Mouse (Mus musculus) erythroblast, embryonic 14.5 days (primary cell): Measurements from ENCODE around the gene Sumo2.

Experiments used
- GATA1 ChIP-seq: IDR thresholded peaks from 2 replicates; pipeline ENCODE4 v1.6.1; 2012; ENCODE audit warnings: low read length, inconsistent platforms, mixed read lengths
- TAL1 ChIP-seq: IDR thresholded peaks from 3 replicates; pipeline ENCODE4 v1.6.1; 2012; ENCODE audit warnings: low read length, inconsistent platforms, mixed read lengths

DNA sequence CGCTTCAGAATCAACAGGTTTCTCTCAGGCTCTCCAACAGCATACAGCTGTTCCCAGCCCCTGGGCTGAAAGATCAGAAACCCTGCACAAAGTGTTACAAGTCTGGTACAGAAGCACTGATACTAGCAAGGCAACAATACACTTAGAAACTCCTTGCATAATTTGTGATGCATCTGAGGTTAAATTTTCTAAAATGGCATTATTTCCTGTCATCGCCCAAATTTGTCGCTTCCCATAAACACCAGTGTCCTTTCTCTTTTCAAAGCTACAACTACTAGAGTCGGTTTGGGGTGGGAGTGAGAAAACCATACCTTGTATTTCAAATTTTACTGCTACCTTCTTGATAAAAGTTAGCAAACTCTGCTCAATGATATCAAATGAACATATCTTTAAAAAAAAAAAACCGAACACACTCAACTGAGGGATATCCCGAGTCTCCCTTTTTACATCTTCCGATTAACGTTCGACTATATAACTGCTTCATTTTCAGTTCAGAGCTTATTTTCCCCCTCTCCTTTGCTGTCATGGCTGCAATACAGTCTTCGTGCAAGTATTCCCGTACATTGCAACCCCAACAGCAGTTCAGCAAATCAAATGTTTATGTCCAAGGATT lies 1.2 kb downstream of the Sumo2 start:
- TF ChIP-seq TAL1 (no peak), GATA1 (no peak)
